Mouse (Mus musculus) bone marrow macrophage, adult 2 months (primary cell): ENCODE data around the gene Loxl4.

Source experiments
- CTCF ChIP-seq: IDR thresholded peaks from 2 replicates; pipeline ENCODE4 v1.5.1; 2012; ENCODE audit warnings: low read depth, mild to moderate bottlenecking, low read length, moderate library complexity
- POLR2A ChIP-seq: IDR thresholded peaks from 2 replicates; pipeline ENCODE4 v1.6.1; 2012; ENCODE audit warnings: mild to moderate bottlenecking, low read depth, low read length, borderline replicate concordance

GRCm38 (mm10) chr19:42602041-42602440 is 10.6 kb downstream of the Loxl4 start:
- TF ChIP-seq POLR2A (no peak), CTCF (no peak)
